Mouse (Mus musculus) MEL (cell line): ENCODE measurements around the gene 4930432M17Rik.

Experiments used
- EP300 ChIP-seq, 2 experiments: IDR thresholded peaks; 2 replicates each; pipeline ENCODE4 v1.6.1; 2011; ENCODE audit warnings: improper control_type of control experiment in 2 of 2, low read length in 2 of 2, low read depth in 1 of 2, mild to moderate bottlenecking in 1 of 2
- MXI1 ChIP-seq: IDR thresholded peaks from 2 replicates; pipeline ENCODE4 v1.6.1; 2011; ENCODE audit warnings: mild to moderate bottlenecking, low read depth, low read length, improper control_type of control experiment
- MYC ChIP-seq: IDR thresholded peaks from 2 replicates; pipeline ENCODE4 v1.6.1; 2011; ENCODE audit warnings: low read depth, mild to moderate bottlenecking, low read length, improper control_type of control experiment, moderate library complexity
- POLR2A ChIP-seq, 2 experiments: IDR thresholded peaks; 2 replicates each; pipeline ENCODE4 v1.6.1; 2011 to 2012; ENCODE audit warnings: low read length in 2 of 2, mild to moderate bottlenecking in 2 of 2, control low read depth in 1 of 2, improper control_type of control experiment in 1 of 2, low read depth in 1 of 2, moderate library complexity in 1 of 2; ENCODE audit not compliant: control insufficient read depth in 1 of 2, insufficient read depth in 1 of 2, poor library complexity in 1 of 2

DNA sequence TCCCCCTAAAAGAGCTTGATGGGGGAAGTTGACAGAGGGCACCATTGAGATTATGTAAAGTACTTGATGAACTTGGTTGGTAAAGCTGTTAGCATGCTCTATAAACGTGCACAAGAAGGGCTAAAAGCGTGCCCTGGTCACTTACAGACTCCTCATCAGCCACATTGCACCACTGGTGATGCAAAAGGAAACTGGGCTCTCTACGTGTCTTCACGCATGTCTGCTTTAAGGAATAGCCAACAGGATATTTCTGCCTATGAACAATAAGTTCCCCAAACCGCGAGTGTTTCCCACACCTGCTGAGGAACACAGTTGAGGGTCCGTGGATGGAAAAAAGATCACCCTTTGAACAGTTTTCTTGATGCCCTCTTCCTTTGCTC, 51.1 kb downstream of the 4930432M17Rik start:
- TF ChIP-seq EP300 (IDR thresholded peaks at IDR 0.05; ENCODE audit: low read depth in 1 of 2, low read length in 2 of 2) (no peak), POLR2A (IDR thresholded peaks at IDR 0.05; ENCODE audit: control insufficient read depth in 1 of 2, insufficient read depth in 1 of 2, low read depth in 1 of 2, low read length in 2 of 2, poor library complexity in 1 of 2) (no peak), MXI1 (no peak), MYC (no peak)
